Mouse (Mus musculus): ENCODE results near the gene Gm42878. TPM values are rescaled to one million over a fixed set of nuclear protein-coding genes. Genes with fewer than 3 reads are reported as not detected.

The Gm42878 gene
- polyA plus RNA-seq (2014; fragmentation: Nextera tagmentation; extraction: Ambion mirVana): not detected in 2 replicates

- Histone ChIP-seq H3K9me3 (ENCODE audit: control insufficient read depth, low read length) (no peaks in the 10 kb centered on the region), H3K4me2 (replicated peaks) (peak within 1 kb of the TSS; percentile 93), H3K4me3 (replicated peaks; ENCODE audit: low read length) (peak within 1 kb of the TSS; percentile 99), H3K27me3 (ENCODE audit: control insufficient read depth, insufficient read depth, low read length) (no peaks in the 10 kb centered on the region), H3K9ac (peak within 1 kb of the TSS; percentile 97), H3K36me3 (replicated peaks; ENCODE audit: control insufficient read depth, insufficient read depth) (no peaks in the 10 kb centered on the region), H3K4me1 (replicated peaks; ENCODE audit: control insufficient read depth, insufficient read depth, low read length) (peaks cover 12% of the 10 kb centered on the region), H3K27ac (peak within 1 kb of the TSS; percentile 97)
- ATAC-seq (ENCODE audit: low FRiP score) (peak; percentile 35), DNase-seq (ENCODE audit: low spot score) (no peak)
- under 1% methylated on average over 48 of the region's 97 CpGs for WGBS
These were observed at the start of gene Gm42878, which contains the start of gene Adam1a for GRCm38 (mm10) chr5:121544910-121545792. Gene Gm42878, minus strand, starts transcription at chr5:121545482. Gene Adam1a, minus strand, starts transcription at chr5:121545482.

- 88% methylated on average over 6 of the region's 6 CpGs for WGBS
- no peak overlapping the region for H3K4me3 ChIP-seq (replicated peaks; ENCODE audit: low read length)
These were observed 49.5 kb upstream of the Gm42878 start for GRCm38 (mm10) chr5:121594714-121595313.

GRCm38 (mm10) chr5:121593451-121594401 is 48.4 kb upstream of the Gm42878 start, which contains the start of gene Aldh2:
Gene Aldh2, minus strand, starts transcription at chr5:121593824.
- 2% methylated on average over 47 of the region's 47 CpGs for WGBS
- Histone ChIP-seq H3K27me3 (ENCODE audit: control insufficient read depth, insufficient read depth, low read length) (no peaks in the 10 kb centered on the region), H3K27ac (peak within 1 kb of the TSS; percentile 70), H3K36me3 (replicated peaks; ENCODE audit: control insufficient read depth, insufficient read depth) (no peaks in the 10 kb centered on the region), H3K9ac (peak within 1 kb of the TSS; percentile 79), H3K4me1 (replicated peaks; ENCODE audit: control insufficient read depth, insufficient read depth, low read length) (peaks cover 14% of the 10 kb centered on the region), H3K4me2 (replicated peaks) (peak within 1 kb of the TSS; percentile 96), H3K4me3 (replicated peaks; ENCODE audit: low read length) (peak within 1 kb of the TSS; percentile 65), H3K9me3 (ENCODE audit: control insufficient read depth, low read length) (no peaks in the 10 kb centered on the region)
- DNase-seq (ENCODE audit: low spot score): peak; percentile 78
- peak; percentile 88 for ATAC-seq (ENCODE audit: low FRiP score)

More at GRCm38 (mm10) chr5:121594714-121595313, 49.5 kb upstream of the Gm42878 start:
- Histone ChIP-seq H3K27ac (peak overlapping the region; percentile 70; the same call in 1 of the 2 replicates), H3K4me2 (replicated peaks) (peak overlapping the region; percentile 96), H3K4me1 (replicated peaks; ENCODE audit: control insufficient read depth, insufficient read depth, low read length) (peaks cover 14% of the 10 kb centered on the region), H3K9me3 (ENCODE audit: control insufficient read depth, low read length) (no peaks in the 10 kb centered on the region), H3K36me3 (replicated peaks; ENCODE audit: control insufficient read depth, insufficient read depth) (no peaks in the 10 kb centered on the region), H3K27me3 (ENCODE audit: control insufficient read depth, insufficient read depth, low read length) (no peaks in the 10 kb centered on the region), H3K9ac (peak overlapping the region; percentile 79)
- ATAC-seq (ENCODE audit: low FRiP score): no peak
- DNase-seq (ENCODE audit: low spot score): no peak

GRCm38 (mm10) chr5:121592816-121593407 is 47.6 kb upstream of the Gm42878 start:
- DNase-seq (ENCODE audit: low spot score) (no peak), ATAC-seq (ENCODE audit: low FRiP score) (no peak)
- Histone ChIP-seq H3K9ac (peak overlapping the region; percentile 79), H3K4me1 (replicated peaks; ENCODE audit: control insufficient read depth, insufficient read depth, low read length) (peaks cover 14% of the 10 kb centered on the region), H3K27ac (peak overlapping the region; percentile 70), H3K27me3 (ENCODE audit: control insufficient read depth, insufficient read depth, low read length) (no peaks in the 10 kb centered on the region), H3K36me3 (replicated peaks; ENCODE audit: control insufficient read depth, insufficient read depth) (no peaks in the 10 kb centered on the region), H3K9me3 (ENCODE audit: control insufficient read depth, low read length) (no peaks in the 10 kb centered on the region), H3K4me2 (replicated peaks) (peak overlapping the region; percentile 96), H3K4me3 (replicated peaks; ENCODE audit: low read length) (peak overlapping the region; percentile 65)
- WGBS: 4% methylated on average over 33 of the region's 33 CpGs

- H3K4me3 ChIP-seq (replicated peaks; ENCODE audit: low read length): peak overlapping the region; percentile 65
- DNase-seq (ENCODE audit: low spot score) (no peak), ATAC-seq (ENCODE audit: low FRiP score) (no peak)
- H3K27me3 ChIP-seq (ENCODE audit: control insufficient read depth, insufficient read depth, low read length): no peaks in the 10 kb centered on the region
- peaks cover 14% of the 10 kb centered on the region for H3K4me1 ChIP-seq (replicated peaks; ENCODE audit: control insufficient read depth, insufficient read depth, low read length)
- H3K36me3 ChIP-seq (replicated peaks; ENCODE audit: control insufficient read depth, insufficient read depth): no peaks in the 10 kb centered on the region
- peak overlapping the region; percentile 79 for H3K9ac ChIP-seq
- no peaks in the 10 kb centered on the region for H3K9me3 ChIP-seq (ENCODE audit: control insufficient read depth, low read length)
- no peak overlapping the region for H3K27ac ChIP-seq
- peak overlapping the region; percentile 96 for H3K4me2 ChIP-seq (replicated peaks)
- WGBS: 65% methylated on average over 11 of the region's 11 CpGs
These were observed 47.0 kb upstream of the Gm42878 start for GRCm38 (mm10) chr5:121592064-121592815.

GRCm38 (mm10) chr5:121591417-121592063 is 46.3 kb upstream of the Gm42878 start:
- no peak for DNase-seq (ENCODE audit: low spot score)

GRCm38 (mm10) chr5:121589928-121590327 is 44.6 kb upstream of the Gm42878 start:
- Histone ChIP-seq H3K4me2 (replicated peaks) (no peak overlapping the region), H3K4me3 (replicated peaks; ENCODE audit: low read length) (no peak overlapping the region), H3K9ac (no peak overlapping the region), H3K9me3 (ENCODE audit: control insufficient read depth, low read length) (no peaks in the 10 kb centered on the region), H3K27me3 (ENCODE audit: control insufficient read depth, insufficient read depth, low read length) (no peaks in the 10 kb centered on the region), H3K27ac (no peak overlapping the region), H3K36me3 (replicated peaks; ENCODE audit: control insufficient read depth, insufficient read depth) (no peaks in the 10 kb centered on the region), H3K4me1 (replicated peaks; ENCODE audit: control insufficient read depth, insufficient read depth, low read length) (peaks cover 14% of the 10 kb centered on the region)
- DNase-seq (ENCODE audit: low spot score) (no peak), ATAC-seq (ENCODE audit: low FRiP score) (no peak)
- 92% methylated on average over 6 of the region's 6 CpGs for WGBS

More at GRCm38 (mm10) chr5:121591417-121592063, 46.3 kb upstream of the Gm42878 start:
- Histone ChIP-seq H3K9ac (no peak overlapping the region), H3K27me3 (ENCODE audit: control insufficient read depth, insufficient read depth, low read length) (no peaks in the 10 kb centered on the region), H3K36me3 (replicated peaks; ENCODE audit: control insufficient read depth, insufficient read depth) (no peaks in the 10 kb centered on the region), H3K4me2 (replicated peaks) (no peak overlapping the region), H3K27ac (no peak overlapping the region), H3K9me3 (ENCODE audit: control insufficient read depth, low read length) (no peaks in the 10 kb centered on the region), H3K4me3 (replicated peaks; ENCODE audit: low read length) (no peak overlapping the region), H3K4me1 (replicated peaks; ENCODE audit: control insufficient read depth, insufficient read depth, low read length) (peaks cover 14% of the 10 kb centered on the region)
- WGBS: 75% methylated on average over 11 of the region's 11 CpGs
- ATAC-seq (ENCODE audit: low FRiP score): no peak

Data from hindbrain, embryonic 14.5 days (tissue).